Mouse (Mus musculus) C2C12 (cell line): Measurements from ENCODE around the gene Lemd2. TPM values are rescaled to one million over a fixed set of nuclear protein-coding genes. Genes with fewer than 3 reads are reported as not detected.

Source experiments
- H3K27me3 ChIP-seq: one replicate; pipeline ENCODE4 v1.6.1; 2011; ENCODE audit not compliant: control insufficient read depth, insufficient read depth, insufficient read length
- H3K36me3 ChIP-seq: one replicate; pipeline ENCODE4 v1.6.1; 2011; ENCODE audit not compliant: control insufficient read depth, insufficient read depth
- H3K4me3 ChIP-seq: one replicate; pipeline ENCODE4 v1.5.1; 2011; ENCODE audit warnings: mild to moderate bottlenecking, control low read depth; ENCODE audit not compliant: poor library complexity, insufficient read depth, severe bottlenecking
- H3K79me2 ChIP-seq: one replicate; pipeline ENCODE4 v1.6.1; 2011; ENCODE audit not compliant: control insufficient read depth, insufficient read depth
- H3K79me3 ChIP-seq: one replicate; pipeline ENCODE4 v1.6.1; 2011; ENCODE audit warnings: low read depth, control low read depth
- H3ac ChIP-seq: one replicate; pipeline ENCODE3; 2011; ENCODE audit warnings: low read depth; ENCODE audit not compliant: control insufficient read depth, insufficient read length
- CEBPB ChIP-seq: IDR thresholded peaks from one replicate; pipeline ENCODE4 v1.6.1; 2011; ENCODE audit warnings: low read depth, mild to moderate bottlenecking, control low read depth, moderate library complexity
- CTCF ChIP-seq: IDR thresholded peaks from one replicate; pipeline ENCODE4 v1.5.1; 2011; ENCODE audit not compliant: control insufficient read depth, insufficient read depth, insufficient read length
- FOSL1 ChIP-seq: IDR thresholded peaks from one replicate; pipeline ENCODE4 v1.8.0; 2011; ENCODE audit warnings: mild to moderate bottlenecking, low read length; ENCODE audit not compliant: poor library complexity, insufficient read depth, severe bottlenecking
- MAX ChIP-seq: IDR thresholded peaks from one replicate; pipeline ENCODE4 v1.6.1; 2011; ENCODE audit warnings: mild to moderate bottlenecking, control low read depth
- MYOD1 ChIP-seq: IDR thresholded peaks from one replicate; pipeline ENCODE4 v1.6.1; 2011; ENCODE audit warnings: low read depth; ENCODE audit not compliant: control insufficient read depth, insufficient read length
- MYOG ChIP-seq: IDR thresholded peaks from one replicate; pipeline ENCODE4 v1.6.1; 2011; ENCODE audit not compliant: control insufficient read depth, insufficient read length; ENCODE audit errors: extremely low read depth
- USF1 ChIP-seq: IDR thresholded peaks from one replicate; pipeline ENCODE4 v1.6.1; 2011; ENCODE audit warnings: low read depth, mild to moderate bottlenecking, control low read depth, moderate library complexity
- long read RNA-seq, 2 experiments: library from polyadenylated mRNA; unstranded; transcript quantifications; one replicate each; pipeline ENCODE4 v2.0.0; 2019 to 2020
- polyA plus RNA-seq: library from polyadenylated mRNA; unstranded; fragments of >200 nt; fragmentation: generic; extraction: Trizol; gene quantifications from one replicate; pipeline ENCODE4 v1.2.1, GENCODE M21; 2012; ENCODE audit warnings: missing spikeins

Gene Lemd2
- 45.9 TPM for polyA plus RNA-seq
- long read RNA-seq, experiment 1, partial matches to known transcripts = 1 of 13 reads
- long read RNA-seq, experiment 1, other reads (novel, unspliced or antisense) = 9 of 13 reads
- long read RNA-seq, experiment 2, partial matches to known transcripts = 1 of 5 reads
- long read RNA-seq, experiment 2, other reads (novel, unspliced or antisense) = 2 of 5 reads

- peaks cover 15% of the 10 kb centered on the region for H3K79me3 ChIP-seq
- peak within 1 kb of the TSS; percentile 100 for H3ac ChIP-seq
- peaks cover 28% of the 10 kb centered on the region for H3K36me3 ChIP-seq
- H3K4me3 ChIP-seq = peak within 1 kb of the TSS; percentile 82
- TF ChIP-seq FOSL1 = no peak
- peak; percentile 81 for TF ChIP-seq MAX
- no peak for TF ChIP-seq USF1
- no peak for TF ChIP-seq MYOG
- TF ChIP-seq CTCF = no peak
- H3K27me3 ChIP-seq = no peaks in the 10 kb centered on the region
- H3K79me2 ChIP-seq = peaks cover 46% of the 10 kb centered on the region
These were observed at the start of gene Lemd2 for GRCm38 (mm10) chr17:27204075-27204909. Gene Lemd2, minus strand, starts transcription at chr17:27204469.

DNA sequence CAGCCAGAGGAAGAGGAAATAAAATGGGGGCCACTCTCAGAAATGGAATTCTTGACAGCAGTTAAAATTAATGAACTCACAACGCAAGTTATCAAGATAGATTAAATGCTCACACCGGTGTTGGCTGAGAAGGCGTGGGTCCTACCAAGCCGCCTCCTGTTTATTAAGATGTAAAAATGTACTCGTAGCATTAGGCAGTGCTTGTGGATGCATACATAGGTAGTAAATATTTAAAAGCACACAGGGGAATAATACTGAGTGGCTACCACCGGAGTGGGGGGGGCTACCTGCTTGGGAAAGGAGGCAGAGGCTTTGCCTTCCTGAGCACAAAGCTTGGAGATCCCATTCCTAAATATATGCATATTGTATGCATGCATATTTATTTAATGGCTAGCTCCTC is 46.9 kb upstream of the Lemd2 start:
- Histone ChIP-seq H3ac (no peak overlapping the region), H3K79me2 (no peaks in the 10 kb centered on the region), H3K79me3 (no peaks in the 10 kb centered on the region), H3K4me3 (no peak overlapping the region), H3K36me3 (no peaks in the 10 kb centered on the region), H3K27me3 (peaks cover 47% of the 10 kb centered on the region)
- TF ChIP-seq USF1 (no peak), MAX (no peak)

- TF ChIP-seq MYOD1 (no peak), MAX (no peak), FOSL1 (no peak), CEBPB (no peak), USF1 (no peak), CTCF (no peak), MYOG (no peak)
- Histone ChIP-seq H3K27me3 (peaks cover 47% of the 10 kb centered on the region), H3K4me3 (no peak overlapping the region), H3K79me2 (no peaks in the 10 kb centered on the region), H3K36me3 (no peaks in the 10 kb centered on the region), H3ac (no peak overlapping the region), H3K79me3 (no peaks in the 10 kb centered on the region)
These were observed 46.2 kb upstream of the Lemd2 start for GRCm38 (mm10) chr17:27250461-27250860.

DNA sequence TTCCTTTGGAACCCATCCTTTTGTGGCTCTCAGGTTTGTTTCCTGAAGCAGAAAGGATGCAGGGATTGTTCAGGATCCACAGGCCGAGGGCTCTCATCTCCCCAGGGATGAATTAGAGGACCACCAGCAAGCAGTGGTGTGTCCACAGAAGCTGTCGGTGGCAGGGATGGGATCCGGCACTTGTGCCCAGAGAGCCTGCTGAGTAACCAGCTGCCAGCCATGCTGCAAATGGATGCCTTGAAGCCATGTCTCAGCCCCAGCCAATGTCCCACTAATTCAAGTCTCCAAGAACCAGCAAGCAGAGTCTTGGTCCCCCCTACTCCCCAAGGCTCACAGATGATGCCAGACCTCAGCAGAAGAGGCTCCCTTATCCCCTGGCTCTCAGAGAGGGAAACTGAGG is 44.8 kb upstream of the Lemd2 start:
- Histone ChIP-seq H3K79me3 (no peaks in the 10 kb centered on the region), H3K36me3 (no peaks in the 10 kb centered on the region), H3ac (no peak overlapping the region), H3K79me2 (no peaks in the 10 kb centered on the region), H3K27me3 (peaks cover 51% of the 10 kb centered on the region), H3K4me3 (no peak overlapping the region)
- TF ChIP-seq MAX = no peak
- no peak for TF ChIP-seq MYOD1
- no peak for TF ChIP-seq CTCF
- TF ChIP-seq USF1 = no peak
- no peak for TF ChIP-seq MYOG
- no peak for TF ChIP-seq FOSL1
- TF ChIP-seq CEBPB = no peak

- no peaks in the 10 kb centered on the region for H3K79me3 ChIP-seq
- peaks cover 58% of the 10 kb centered on the region for H3K27me3 ChIP-seq
- H3K4me3 ChIP-seq = no peak overlapping the region
- no peaks in the 10 kb centered on the region for H3K79me2 ChIP-seq
- no peak for TF ChIP-seq CTCF
- no peak for TF ChIP-seq MYOG
- TF ChIP-seq CEBPB = no peak
- no peak for TF ChIP-seq MYOD1
- TF ChIP-seq FOSL1 = no peak
- TF ChIP-seq USF1 = no peak
- no peak for TF ChIP-seq MAX
- H3ac ChIP-seq = no peak overlapping the region
- no peaks in the 10 kb centered on the region for H3K36me3 ChIP-seq
These were observed 43.6 kb upstream of the Lemd2 start for GRCm38 (mm10) chr17:27247680-27248386.

DNA sequence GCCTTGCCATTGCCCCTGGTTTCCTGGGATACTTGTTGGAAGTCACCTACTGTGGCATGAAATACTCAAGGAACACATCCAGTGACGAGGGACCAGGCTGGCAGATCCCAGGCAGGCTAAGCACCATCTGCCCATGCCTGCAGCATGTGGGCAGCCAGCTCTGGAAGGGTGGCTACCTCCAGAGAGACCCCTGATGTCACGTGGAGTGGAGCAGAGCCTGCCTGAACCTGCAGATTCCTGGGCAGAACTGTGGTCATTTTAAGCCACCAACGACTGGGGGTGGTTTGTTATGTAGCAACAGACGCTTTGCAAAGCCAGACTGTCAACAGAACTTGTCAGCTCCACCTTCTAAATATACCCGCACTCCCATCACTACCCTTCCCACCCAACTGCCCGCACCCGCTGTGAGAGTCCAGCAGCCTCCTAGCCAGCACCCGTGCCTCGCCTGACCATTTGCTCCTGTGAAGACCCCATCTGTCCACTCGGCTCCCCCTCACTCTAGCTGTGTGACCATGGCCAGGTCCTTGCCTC is 41.6 kb upstream of the Lemd2 start:
- no peak overlapping the region for H3K4me3 ChIP-seq
- TF ChIP-seq MAX (no peak), USF1 (no peak), CEBPB (no peak), MYOG (no peak), CTCF (no peak), FOSL1 (no peak)
- no peaks in the 10 kb centered on the region for H3K79me3 ChIP-seq
- H3K79me2 ChIP-seq = no peaks in the 10 kb centered on the region
- H3ac ChIP-seq = no peak overlapping the region
- H3K27me3 ChIP-seq = peaks cover 73% of the 10 kb centered on the region
- no peaks in the 10 kb centered on the region for H3K36me3 ChIP-seq
